Mouse (Mus musculus) midbrain, embryonic 10.5 days (tissue): ENCODE data around the gene Zbp1. TPM values are rescaled to one million over a fixed set of nuclear protein-coding genes. Genes with fewer than 3 reads are reported as not detected.

Experiments
- DNase-seq: peaks from one replicate; pipeline ENCODE4 v3.0.0-alpha.2; 2017; ENCODE audit warnings: low spot score
- H3K27ac ChIP-seq: fragments of 300-500 bp; sonication (generic); replicated peaks from 2 replicates; pipeline ENCODE4 v1.5.1; 2016; ENCODE audit warnings: mild to moderate bottlenecking
- H3K27me3 ChIP-seq: fragments of 300-500 bp; sonication (generic); 2 replicates; pipeline ENCODE4 v1.6.1; 2016; ENCODE audit warnings: low read depth, mild to moderate bottlenecking; ENCODE audit not compliant: poor library complexity, severe bottlenecking
- H3K36me3 ChIP-seq: fragments of 300-500 bp; sonication (generic); 2 replicates; pipeline ENCODE4 v1.6.1; 2016; ENCODE audit warnings: mild to moderate bottlenecking, moderate library complexity
- H3K4me1 ChIP-seq: fragments of 300-500 bp; sonication (generic); 2 replicates; pipeline ENCODE4 v1.6.1; 2016
- H3K4me3 ChIP-seq: fragments of 300-500 bp; sonication (generic); 2 replicates; pipeline ENCODE4 v1.5.1; 2016; ENCODE audit warnings: mild to moderate bottlenecking, moderate library complexity
- H3K9me3 ChIP-seq: fragments of 300-500 bp; sonication (generic); replicated peaks from 2 replicates; pipeline ENCODE4 v1.6.1; 2016; ENCODE audit warnings: mild to moderate bottlenecking
- WGBS: fragments of 180-500 bp; shearing (Covaris S2); methylation state at CpG from one replicate; pipeline ENCODE4 v1.1.7; 2016; 5-methylcytosine and 5-hydroxymethylcytosine counted together
- polyA plus RNA-seq: library from polyadenylated mRNA; unstranded; fragments of >200 nt; fragmentation: Nextera tagmentation; extraction: Ambion mirVana; gene quantifications from 2 replicates; pipeline ENCODE4 v1.2.1, GENCODE M21; 2016

Zbp1 gene
- polyA plus RNA-seq, 1 experiment from 2014 or later = 0.28 TPM

DNA sequence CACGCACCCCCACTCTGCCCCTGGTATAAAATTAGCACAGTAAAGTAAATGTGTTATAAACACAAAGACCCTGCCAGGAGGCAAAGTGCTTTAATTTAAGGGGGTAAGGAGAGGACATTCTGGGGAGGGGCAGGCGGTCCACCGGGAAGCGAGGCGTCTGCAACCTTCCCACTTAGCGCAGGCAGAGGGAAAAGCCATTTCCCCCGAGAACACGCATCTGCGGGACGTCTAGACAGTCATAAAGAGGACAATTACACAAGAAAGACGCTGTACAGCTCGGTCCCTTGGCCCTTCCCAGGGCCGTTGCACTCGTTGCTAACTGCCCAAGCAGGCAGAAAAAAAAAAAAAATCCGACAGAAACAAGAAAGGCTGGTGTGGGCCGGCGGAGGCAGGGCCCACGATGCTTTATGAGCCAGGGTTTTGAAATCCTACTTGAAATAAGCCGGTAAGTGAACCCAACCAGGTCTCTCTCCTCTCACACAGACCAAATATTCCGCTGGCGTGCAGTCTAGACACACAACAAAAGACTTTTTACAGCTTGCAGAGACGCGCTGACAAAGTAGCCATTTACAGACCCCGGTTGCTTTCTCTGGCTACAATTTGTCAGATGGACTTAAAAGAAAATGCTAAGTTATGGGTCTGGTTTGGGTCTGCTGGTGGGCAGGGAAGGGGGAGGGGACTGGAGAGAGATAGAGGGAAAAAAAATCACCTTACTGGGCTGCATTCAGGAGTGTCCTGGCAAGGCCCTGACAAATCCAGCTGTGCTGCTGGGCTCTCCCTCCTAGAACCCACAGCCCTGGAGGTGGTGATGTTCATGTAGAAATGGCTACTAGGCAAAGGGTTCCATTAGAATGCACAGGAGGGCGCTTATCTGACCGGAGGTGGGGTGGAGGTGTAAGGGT is 35.3 kb upstream of the Zbp1 start:
- Histone ChIP-seq H3K27ac (peak overlapping the region; percentile 74), H3K4me1 (peaks cover 96% of the 10 kb centered on the region), H3K4me3 (peak overlapping the region; percentile 12; the same call in 1 of the 2 replicates), H3K9me3 (no peaks in the 10 kb centered on the region), H3K27me3 (peaks cover 37% of the 10 kb centered on the region), H3K36me3 (no peaks in the 10 kb centered on the region)
- WGBS = 42% methylated on average over 26 of the region's 26 CpGs
- DNase-seq = no peak

DNA sequence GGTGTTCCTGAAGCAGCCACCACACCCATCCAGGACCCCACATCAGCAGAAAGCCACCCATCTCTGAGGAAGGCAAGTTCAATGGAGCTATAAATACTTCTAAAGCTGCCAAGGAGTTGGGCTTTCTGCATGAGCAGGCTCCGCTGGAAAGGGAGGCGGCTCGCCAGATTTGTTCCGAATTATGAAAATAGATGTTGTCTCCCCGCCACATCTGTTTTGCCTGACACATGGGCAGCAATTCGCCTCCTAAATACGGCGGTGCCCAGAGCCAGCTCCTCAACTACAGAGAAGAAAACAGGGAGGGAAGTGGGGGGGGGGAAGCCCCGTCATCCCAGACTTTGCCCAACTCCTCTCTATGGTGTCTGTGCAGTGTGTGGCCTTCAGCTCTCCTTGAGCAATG is 33.0 kb upstream of the Zbp1 start:
- no peaks in the 10 kb centered on the region for H3K9me3 ChIP-seq
- peaks cover 54% of the 10 kb centered on the region for H3K27me3 ChIP-seq
- H3K4me1 ChIP-seq = peaks cover 92% of the 10 kb centered on the region
- H3K36me3 ChIP-seq = no peaks in the 10 kb centered on the region
- no peak overlapping the region for H3K27ac ChIP-seq
- DNase-seq = no peak
- H3K4me3 ChIP-seq = no peak overlapping the region
- WGBS = 85% methylated on average over 9 of the region's 9 CpGs

DNA sequence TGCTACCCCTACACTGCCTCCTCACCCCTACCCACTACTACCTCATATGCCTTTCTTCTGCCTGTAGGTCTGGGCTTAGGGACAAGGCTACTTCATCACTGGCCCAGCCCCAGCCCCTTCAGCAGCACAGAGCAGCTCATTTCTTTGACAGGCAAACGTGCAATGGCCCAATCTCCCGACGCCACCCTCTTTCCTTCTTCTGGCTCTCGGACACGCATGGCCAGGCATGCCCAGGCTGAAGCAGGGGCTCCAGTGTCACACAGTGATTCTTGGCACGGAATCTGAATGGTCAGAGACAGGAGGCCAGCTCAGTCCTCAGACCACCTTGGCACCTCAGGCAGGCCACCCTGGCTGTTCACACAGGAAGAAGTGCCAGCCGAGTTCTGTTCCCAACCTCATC is 32.4 kb upstream of the Zbp1 start:
- no peak for DNase-seq
- Histone ChIP-seq H3K27ac (peak overlapping the region; percentile 52), H3K27me3 (peaks cover 59% of the 10 kb centered on the region), H3K36me3 (no peaks in the 10 kb centered on the region), H3K4me3 (no peak overlapping the region), H3K9me3 (no peaks in the 10 kb centered on the region), H3K4me1 (peaks cover 92% of the 10 kb centered on the region)
- 60% methylated on average over 7 of the region's 7 CpGs for WGBS

DNA sequence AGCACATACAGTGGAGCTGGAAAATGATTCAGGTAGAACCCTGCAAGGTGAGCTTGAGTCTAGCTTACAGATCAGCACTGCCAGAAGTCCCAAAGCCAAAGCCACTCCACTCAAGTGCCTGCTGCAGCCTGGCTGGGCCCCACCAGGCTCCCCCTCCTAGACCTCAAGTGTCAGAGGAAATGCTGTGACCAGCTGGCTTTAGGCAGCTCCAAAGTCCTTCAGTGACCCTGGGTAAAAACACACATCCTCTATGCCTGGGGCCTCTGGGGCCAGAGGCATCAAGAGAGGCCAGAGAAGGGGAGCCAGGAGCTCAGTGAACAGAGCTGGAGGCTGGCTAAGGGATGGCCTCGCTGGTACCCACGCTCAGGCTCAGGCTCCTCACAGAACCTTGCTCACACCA is 31.7 kb upstream of the Zbp1 start:
- Histone ChIP-seq H3K4me1 (peaks cover 90% of the 10 kb centered on the region), H3K4me3 (no peak overlapping the region), H3K27ac (peak overlapping the region; percentile 52; the same call in 1 of the 2 replicates), H3K36me3 (no peaks in the 10 kb centered on the region), H3K9me3 (no peaks in the 10 kb centered on the region), H3K27me3 (peaks cover 67% of the 10 kb centered on the region)
- no peak for DNase-seq
- WGBS = 24% methylated on average over 2 of the region's 2 CpGs

DNA sequence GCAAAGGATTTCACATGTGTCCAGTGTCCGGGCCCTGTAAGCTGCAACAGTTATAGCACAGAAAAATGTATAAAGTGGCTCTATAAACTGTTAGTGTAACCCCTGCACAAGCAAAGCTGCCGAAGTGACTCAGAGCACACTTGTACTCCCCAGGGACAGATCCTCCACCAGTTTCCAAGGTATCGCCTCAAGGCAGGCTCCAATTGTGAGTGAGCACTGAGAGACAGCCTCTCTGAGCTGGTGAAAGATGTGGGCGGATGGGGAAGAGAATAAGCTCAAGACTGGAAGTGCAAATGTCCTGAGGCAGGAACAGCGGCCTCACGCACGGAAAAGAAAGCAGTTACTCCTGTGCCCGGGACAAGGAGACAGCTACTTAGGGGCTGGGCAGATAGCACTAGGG is 31.2 kb upstream of the Zbp1 start:
- Histone ChIP-seq H3K27ac (no peak overlapping the region), H3K4me3 (no peak overlapping the region), H3K9me3 (no peaks in the 10 kb centered on the region), H3K4me1 (peaks cover 85% of the 10 kb centered on the region), H3K36me3 (no peaks in the 10 kb centered on the region), H3K27me3 (peaks cover 70% of the 10 kb centered on the region)
- no peak for DNase-seq
- 89% methylated on average over 8 of the region's 8 CpGs for WGBS

DNA sequence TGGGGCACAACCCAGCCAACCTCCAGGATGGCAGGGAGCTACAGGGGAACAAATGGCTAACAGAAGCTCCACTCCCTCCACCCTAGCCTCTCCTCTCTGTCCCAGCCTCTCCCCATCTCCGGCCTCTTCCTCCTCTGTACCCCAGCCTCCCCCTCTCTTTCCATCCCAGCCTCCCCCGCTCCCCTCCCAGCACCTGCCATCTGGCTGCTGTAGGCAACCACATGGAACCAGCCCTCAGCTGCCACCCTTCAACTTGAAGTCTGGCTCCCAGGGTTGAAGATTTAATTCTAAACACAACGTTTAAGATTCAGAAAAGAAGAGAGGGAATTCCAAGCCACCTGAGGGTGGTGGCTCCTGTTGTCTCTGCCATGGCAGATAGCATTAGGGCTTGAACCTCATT is 30.7 kb upstream of the Zbp1 start:
- Histone ChIP-seq H3K27me3 (peaks cover 72% of the 10 kb centered on the region), H3K36me3 (no peaks in the 10 kb centered on the region), H3K4me3 (no peak overlapping the region), H3K9me3 (no peaks in the 10 kb centered on the region), H3K27ac (no peak overlapping the region), H3K4me1 (peaks cover 79% of the 10 kb centered on the region)
- WGBS = 65% methylated on average over 3 of the region's 3 CpGs
- no peak for DNase-seq

DNA sequence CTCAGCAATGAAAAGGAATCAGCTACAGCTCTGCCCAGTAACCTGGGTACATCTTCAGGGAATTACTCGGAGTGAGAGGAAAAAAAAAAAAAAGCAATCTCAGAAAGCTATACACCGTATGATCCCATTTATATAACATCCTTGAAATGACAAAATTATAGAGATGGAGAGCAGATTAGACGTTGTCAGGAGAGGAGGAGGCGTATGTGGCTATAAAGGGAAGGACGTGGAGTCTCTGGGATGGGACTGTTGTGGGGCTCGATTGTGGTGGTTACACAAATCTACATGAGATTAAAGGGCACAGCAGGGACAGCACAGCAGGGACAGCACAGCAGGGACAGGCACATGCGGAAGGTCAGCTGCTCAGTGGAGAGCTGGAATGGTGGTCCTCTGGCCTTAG is 30.1 kb upstream of the Zbp1 start:
- Histone ChIP-seq H3K27me3 (peaks cover 77% of the 10 kb centered on the region), H3K36me3 (no peaks in the 10 kb centered on the region), H3K9me3 (no peaks in the 10 kb centered on the region), H3K4me3 (no peak overlapping the region), H3K27ac (no peak overlapping the region), H3K4me1 (peaks cover 78% of the 10 kb centered on the region)
- no peak for DNase-seq
- WGBS = 64% methylated on average over 7 of the region's 7 CpGs

DNA sequence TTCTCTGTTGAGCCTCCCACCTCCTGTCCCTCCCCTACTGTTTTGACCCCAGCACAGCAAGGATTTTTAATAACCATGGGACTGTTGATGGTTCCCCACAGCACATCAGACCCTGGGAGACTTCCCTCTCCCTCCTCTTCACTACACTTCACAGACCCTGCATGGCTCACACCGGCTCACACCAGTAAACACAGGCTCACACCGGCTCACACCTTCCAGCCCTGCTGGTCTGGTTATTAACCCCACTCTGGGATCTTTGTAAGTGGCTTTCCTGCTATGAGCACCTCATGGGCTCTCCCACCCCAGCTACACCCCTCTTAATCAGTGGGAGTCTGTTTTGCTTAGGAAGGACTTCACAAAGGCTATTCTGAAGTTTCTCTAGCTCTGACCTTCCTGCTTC is 29.2 kb upstream of the Zbp1 start:
- Histone ChIP-seq H3K27me3 (peaks cover 83% of the 10 kb centered on the region), H3K27ac (no peak overlapping the region), H3K9me3 (no peaks in the 10 kb centered on the region), H3K36me3 (no peaks in the 10 kb centered on the region), H3K4me1 (peaks cover 78% of the 10 kb centered on the region), H3K4me3 (no peak overlapping the region)
- 53% methylated on average over 2 of the region's 2 CpGs for WGBS
- DNase-seq = no peak

DNA sequence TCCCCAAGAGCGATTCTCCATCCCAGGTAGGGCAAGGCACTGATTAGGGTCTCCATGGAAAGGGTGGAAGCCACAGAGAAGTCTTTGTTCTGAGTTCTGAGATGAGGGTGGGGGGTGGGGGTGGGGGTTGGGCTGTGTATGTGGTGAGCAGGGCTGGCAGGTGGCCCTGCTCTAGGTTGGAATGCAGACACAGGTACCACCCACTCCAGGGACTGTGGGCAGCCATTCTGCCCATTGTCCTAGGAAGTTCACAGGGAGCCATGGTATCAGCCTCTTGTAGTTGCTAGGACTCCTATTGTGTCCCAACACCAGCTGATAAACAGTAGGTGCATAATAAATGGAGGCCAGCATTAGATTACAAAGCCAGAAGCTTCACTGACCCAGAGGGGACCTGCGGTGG is 28.5 kb upstream of the Zbp1 start:
- DNase-seq = no peak
- no peaks in the 10 kb centered on the region for H3K36me3 ChIP-seq
- H3K9me3 ChIP-seq = no peaks in the 10 kb centered on the region
- H3K27ac ChIP-seq = 0 out of 2 replicates have a peak overlapping the region, but pooled peaks have one; percentile 10
- WGBS = 23% methylated on average over 2 of the region's 2 CpGs
- no peak overlapping the region for H3K4me3 ChIP-seq
- H3K4me1 ChIP-seq = peaks cover 78% of the 10 kb centered on the region
- H3K27me3 ChIP-seq = peaks cover 76% of the 10 kb centered on the region

DNA sequence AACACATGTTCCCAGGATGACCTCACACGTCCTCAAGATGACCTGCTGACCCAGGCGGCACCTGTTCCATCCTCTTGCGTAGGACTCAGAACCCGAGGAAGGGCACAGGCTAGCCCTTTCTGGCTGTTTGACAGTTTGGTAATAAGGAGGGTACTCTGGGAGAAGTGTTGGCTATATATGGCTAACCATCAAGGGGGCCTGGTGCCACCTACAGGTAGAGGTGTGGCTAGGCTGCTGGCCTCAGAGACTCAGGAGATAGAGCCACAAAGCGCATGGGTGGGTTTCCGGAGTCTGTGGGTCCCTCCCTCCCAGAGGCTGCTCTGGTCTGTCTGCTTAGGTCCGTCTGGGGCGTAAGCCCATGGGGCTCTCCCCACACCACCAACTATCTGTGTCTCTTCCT is 28.0 kb upstream of the Zbp1 start:
- Histone ChIP-seq H3K9me3 (no peaks in the 10 kb centered on the region), H3K4me3 (no peak overlapping the region), H3K36me3 (no peaks in the 10 kb centered on the region), H3K4me1 (peaks cover 78% of the 10 kb centered on the region), H3K27ac (no peak overlapping the region), H3K27me3 (peaks cover 74% of the 10 kb centered on the region)
- 61% methylated on average over 8 of the region's 8 CpGs for WGBS
- DNase-seq = no peak

DNA sequence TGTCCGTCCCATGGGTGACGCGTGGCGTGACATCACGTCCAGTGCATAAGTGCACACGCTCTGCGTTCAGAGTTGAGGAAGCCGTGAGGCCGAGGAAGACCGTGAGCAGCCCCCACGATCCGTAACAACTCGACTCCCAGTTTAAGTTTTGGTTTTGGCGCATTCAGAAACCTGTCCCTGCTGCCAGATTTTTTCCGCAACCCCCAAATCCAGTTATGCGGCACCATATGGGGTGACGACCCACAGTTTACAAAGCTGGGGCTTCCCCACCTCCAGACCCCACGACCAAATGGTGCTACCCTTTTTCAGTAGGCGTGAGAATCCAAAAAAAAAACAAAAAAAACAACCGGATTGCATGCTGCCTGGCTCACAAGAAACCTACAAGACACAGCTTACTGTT is 26.5 kb upstream of the Zbp1 start:
- no peak for DNase-seq
- Histone ChIP-seq H3K27me3 (peaks cover 77% of the 10 kb centered on the region), H3K27ac (no peak overlapping the region), H3K36me3 (no peaks in the 10 kb centered on the region), H3K4me3 (no peak overlapping the region), H3K4me1 (peaks cover 79% of the 10 kb centered on the region), H3K9me3 (no peaks in the 10 kb centered on the region)
- 87% methylated on average over 20 of the region's 20 CpGs for WGBS

DNA sequence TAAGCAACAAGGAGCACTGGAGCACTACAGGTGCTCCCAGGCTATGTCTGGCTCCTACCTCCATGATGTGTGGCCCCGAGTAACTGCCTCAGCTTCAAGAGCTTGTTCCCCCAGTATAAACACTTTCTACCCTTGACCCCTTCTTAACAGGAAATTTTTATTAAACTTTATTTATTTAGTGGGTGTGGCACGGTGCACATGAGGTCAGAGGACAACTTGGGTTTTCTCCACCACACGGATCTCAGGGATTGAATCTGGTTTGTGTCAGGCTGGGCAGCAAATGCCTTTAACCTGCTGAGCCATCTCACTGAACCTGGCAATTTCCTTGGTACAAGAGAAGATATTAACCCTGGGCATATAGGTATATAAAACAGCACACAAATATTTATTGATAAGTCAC is 25.4 kb upstream of the Zbp1 start:
- Histone ChIP-seq H3K9me3 (no peaks in the 10 kb centered on the region), H3K27ac (no peak overlapping the region), H3K4me1 (peaks cover 79% of the 10 kb centered on the region), H3K27me3 (peaks cover 83% of the 10 kb centered on the region), H3K4me3 (no peak overlapping the region), H3K36me3 (no peaks in the 10 kb centered on the region)
- DNase-seq = no peak
- WGBS = 68% methylated on average over 3 of the region's 3 CpGs

DNA sequence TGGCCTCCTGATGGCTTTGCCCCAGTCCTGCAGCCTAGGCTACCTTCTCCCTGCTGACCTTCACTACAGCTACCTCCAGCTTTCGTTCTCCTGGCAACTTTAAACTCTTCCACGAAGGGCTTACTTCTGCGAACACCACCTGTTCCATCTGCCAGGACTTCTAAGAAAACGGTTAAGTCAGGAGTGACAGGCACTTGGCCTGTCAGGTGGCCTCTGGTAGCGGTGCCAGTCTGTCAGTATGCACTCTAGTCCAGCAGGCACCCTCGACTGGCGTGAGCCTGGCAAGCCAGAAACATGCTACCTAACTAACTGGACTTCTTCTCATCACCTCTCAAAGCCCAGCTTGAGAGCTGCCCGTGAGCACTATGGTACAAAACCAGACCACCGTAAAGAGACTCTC is 24.9 kb upstream of the Zbp1 start:
- DNase-seq = no peak
- Histone ChIP-seq H3K4me3 (no peak overlapping the region), H3K9me3 (no peaks in the 10 kb centered on the region), H3K27me3 (peaks cover 85% of the 10 kb centered on the region), H3K36me3 (no peaks in the 10 kb centered on the region), H3K4me1 (peaks cover 83% of the 10 kb centered on the region), H3K27ac (peak overlapping the region; percentile 50; the same call in 1 of the 2 replicates)
- WGBS = 79% methylated on average over 9 of the region's 9 CpGs
